Mouse (Mus musculus) thymus, adult 2 months (tissue): Measurements from ENCODE around the gene Ptcd2. TPM values are rescaled to one million over a fixed set of nuclear protein-coding genes. Genes with fewer than 3 reads are reported as not detected.

Experiments
- DNase-seq: peaks from one replicate; pipeline ENCODE4 v3.0.0; 2021
- H3K27ac ChIP-seq: fragments of 200-500 bp; 2 replicates; pipeline ENCODE4 v1.5.1; 2012; ENCODE audit warnings: low read length, control low read depth; ENCODE audit not compliant: control insufficient read depth, insufficient read depth
- H3K27me3 ChIP-seq: fragments of 200-500 bp; 2 replicates; pipeline ENCODE4 v1.6.1; 2012; ENCODE audit warnings: mild to moderate bottlenecking, low read length, moderate library complexity, mixed read lengths; ENCODE audit not compliant: control insufficient read depth, insufficient read depth
- H3K36me3 ChIP-seq: fragments of 200-500 bp; 2 replicates; pipeline ENCODE4 v1.6.1; 2012; ENCODE audit warnings: mild to moderate bottlenecking, low read length, moderate library complexity; ENCODE audit not compliant: control insufficient read depth, insufficient read depth
- H3K4me1 ChIP-seq: fragments of 200-500 bp; replicated peaks from 2 replicates; pipeline ENCODE4 v1.6.1; 2012; ENCODE audit warnings: low read length; ENCODE audit not compliant: control insufficient read depth, insufficient read depth
- H3K4me3 ChIP-seq: fragments of 200-500 bp; 2 replicates; pipeline ENCODE4 v1.5.1; 2012; ENCODE audit warnings: mild to moderate bottlenecking, low read length, control low read depth, moderate library complexity; ENCODE audit not compliant: control insufficient read depth, insufficient read depth
- CTCF ChIP-seq: fragments of 200-500 bp; IDR thresholded peaks from 2 replicates; pipeline ENCODE4 v1.5.1; 2012; ENCODE audit warnings: mild to moderate bottlenecking, control low read depth, low read length, moderate library complexity, borderline replicate concordance; ENCODE audit not compliant: control insufficient read depth, poor library complexity, insufficient read depth; ENCODE audit errors: extremely low read depth
- POLR2A ChIP-seq: fragments of 200-500 bp; IDR thresholded peaks from 2 replicates; pipeline ENCODE4 v1.6.1; 2012; ENCODE audit warnings: mild to moderate bottlenecking, low read length, control low read depth, moderate library complexity; ENCODE audit not compliant: control insufficient read depth, poor library complexity, insufficient read depth; ENCODE audit errors: extremely low read depth
- WGBS: fragments of 180-500 bp; shearing (Covaris S2); methylation state at CpG from one replicate; pipeline ENCODE4 v1.1.7; 2018; 5-methylcytosine and 5-hydroxymethylcytosine counted together
- polyA plus RNA-seq: library from polyadenylated mRNA; depleted of rRNA; stranded (reverse); fragments of >200 nt; gene quantifications from 2 replicates; pipeline ENCODE4 v1.2.3, GENCODE M21; 2012

The Ptcd2 gene
- polyA plus RNA-seq, 1 experiment: 20.6 TPM

GRCm38 (mm10) chr13:99371285-99371684 lies 26.8 kb upstream of the Ptcd2 start:
- H3K4me3 ChIP-seq: no peak overlapping the region
- TF ChIP-seq CTCF (no peak), POLR2A (no peak)
- no peaks in the 10 kb centered on the region for H3K4me1 ChIP-seq
- no peaks in the 10 kb centered on the region for H3K27me3 ChIP-seq
- H3K27ac ChIP-seq: no peak overlapping the region
- H3K36me3 ChIP-seq: no peaks in the 10 kb centered on the region
- WGBS: 98% methylated on average over 5 of the region's 5 CpGs
- DNase-seq: no peak

GRCm38 (mm10) chr13:99369103-99369502 lies 24.6 kb upstream of the Ptcd2 start:
- H3K4me3 ChIP-seq: no peak overlapping the region
- no peaks in the 10 kb centered on the region for H3K27me3 ChIP-seq
- no peak for DNase-seq
- WGBS: 97% methylated on average over 12 of the region's 12 CpGs
- H3K4me1 ChIP-seq: no peaks in the 10 kb centered on the region
- no peak overlapping the region for H3K27ac ChIP-seq
- TF ChIP-seq CTCF (no peak), POLR2A (no peak)
- peaks cover 2% of the 10 kb centered on the region; the same call in 1 of the 2 replicates for H3K36me3 ChIP-seq

- no peak overlapping the region; the same call in 1 of the 2 replicates for H3K27ac ChIP-seq
- 97% methylated on average over 12 of the region's 12 CpGs for WGBS
- no peaks in the 10 kb centered on the region for H3K4me1 ChIP-seq
- H3K4me3 ChIP-seq: no peak overlapping the region
- DNase-seq: no peak
- peaks cover 4% of the 10 kb centered on the region; the same call in 1 of the 2 replicates for H3K36me3 ChIP-seq
- H3K27me3 ChIP-seq: no peaks in the 10 kb centered on the region
- TF ChIP-seq CTCF: no peak
- no peak for TF ChIP-seq POLR2A
Observed at GRCm38 (mm10) chr13:99367554-99368174, 23.2 kb upstream of the Ptcd2 start.

- Histone ChIP-seq H3K27ac (no peak overlapping the region), H3K36me3 (peaks cover 4% of the 10 kb centered on the region; the same call in 1 of the 2 replicates), H3K4me3 (no peak overlapping the region), H3K27me3 (no peaks in the 10 kb centered on the region), H3K4me1 (no peaks in the 10 kb centered on the region)
- no peak for TF ChIP-seq CTCF
- no peak for TF ChIP-seq POLR2A
- no peak for DNase-seq
- 98% methylated on average over 5 of the region's 5 CpGs for WGBS
Observed at GRCm38 (mm10) chr13:99366422-99367175, 22.1 kb upstream of the Ptcd2 start.

GRCm38 (mm10) chr13:99363866-99364265 lies 19.4 kb upstream of the Ptcd2 start:
- DNase-seq: no peak
- Histone ChIP-seq H3K4me1 (no peaks in the 10 kb centered on the region), H3K4me3 (no peak overlapping the region), H3K27ac (no peak overlapping the region), H3K36me3 (peaks cover 4% of the 10 kb centered on the region; the same call in 1 of the 2 replicates), H3K27me3 (no peaks in the 10 kb centered on the region)
- 91% methylated on average over 4 of the region's 4 CpGs for WGBS
- TF ChIP-seq CTCF (no peak), POLR2A (no peak)

GRCm38 (mm10) chr13:99358921-99359320 lies 14.4 kb upstream of the Ptcd2 start:
- TF ChIP-seq CTCF: no peak
- TF ChIP-seq POLR2A: no peak
- 95% methylated on average over 14 of the region's 14 CpGs for WGBS

More at GRCm38 (mm10) chr13:99358921-99359320, 14.4 kb upstream of the Ptcd2 start:
- Histone ChIP-seq H3K4me1 (no peaks in the 10 kb centered on the region), H3K27me3 (no peaks in the 10 kb centered on the region), H3K27ac (no peak overlapping the region), H3K4me3 (no peak overlapping the region), H3K36me3 (peaks cover under 1% of the 10 kb centered on the region; the same call in 1 of the 2 replicates)
- DNase-seq: no peak
